Mouse (Mus musculus) ES-E14 (cell line): ENCODE measurements around the gene Guk1.

ENCODE experiments used
- CHD2 ChIP-seq: IDR thresholded peaks from 2 replicates; pipeline ENCODE4 v1.6.1; 2014; ENCODE audit warnings: mild to moderate bottlenecking, low read depth, low read length, inconsistent platforms
- HCFC1 ChIP-seq: IDR thresholded peaks from 2 replicates; pipeline ENCODE4 v1.6.1; 2012; ENCODE audit warnings: low read length, inconsistent platforms, borderline replicate concordance; ENCODE audit not compliant: insufficient read depth
- MAFK ChIP-seq: IDR thresholded peaks from 2 replicates; pipeline ENCODE4 v1.6.1; 2014; ENCODE audit warnings: mild to moderate bottlenecking, low read depth, low read length, inconsistent platforms; ENCODE audit not compliant: insufficient read depth
- ZC3H11A ChIP-seq: IDR thresholded peaks from 2 replicates; pipeline ENCODE4 v1.6.1; 2012; ENCODE audit warnings: low read depth, mild to moderate bottlenecking, inconsistent platforms, low read length, borderline replicate concordance
- ZNF384 ChIP-seq: IDR thresholded peaks from 2 replicates; pipeline ENCODE4 v1.6.1; 2012; ENCODE audit warnings: low read depth, low read length, inconsistent platforms

DNA sequence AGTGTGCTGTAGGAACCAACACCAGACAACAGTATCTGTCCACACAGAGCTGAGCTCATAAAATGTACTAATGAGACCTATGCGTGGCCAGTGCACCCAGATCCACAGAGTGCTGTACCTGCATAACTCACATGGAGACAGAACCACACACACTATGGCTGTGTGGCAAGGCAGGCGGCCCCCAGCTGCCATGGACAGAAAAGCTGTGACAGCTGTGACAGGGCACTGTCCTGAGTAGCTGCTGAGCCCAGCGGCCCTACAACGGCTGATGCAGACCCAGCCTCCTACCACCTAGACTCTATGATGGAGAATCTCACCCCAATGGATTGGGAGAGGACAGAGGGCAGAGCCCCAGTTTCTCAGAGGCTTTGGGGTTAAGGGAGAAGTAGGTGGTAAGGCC, 32.5 kb downstream of the Guk1 start:
- TF ChIP-seq CHD2 (no peak), MAFK (no peak), HCFC1 (no peak), ZNF384 (no peak), ZC3H11A (no peak)
